Mouse (Mus musculus) heart, adult 2 months (tissue): ENCODE results near the gene Sdhaf4.
A peak's percentile ranks its signal among the peaks of the same experiment; 100 is the strongest.

ENCODE experiments used
- CTCF ChIP-seq: fragments of 200-600 bp; IDR thresholded peaks from 2 replicates; pipeline ENCODE4 v1.8.1; 2022; ENCODE audit warnings: antibody characterized with exemption, mild to moderate bottlenecking, moderate library complexity
- EP300 ChIP-seq: fragments of 200-500 bp; IDR thresholded peaks from 2 replicates; pipeline ENCODE4 v1.6.1; 2011; ENCODE audit warnings: low read depth, low read length, control low read depth; ENCODE audit not compliant: insufficient read depth
- POLR2A ChIP-seq: fragments of 200-500 bp; IDR thresholded peaks from 2 replicates; pipeline ENCODE4 v1.6.1; 2011; ENCODE audit warnings: mild to moderate bottlenecking, low read depth, low read length, control low read depth; ENCODE audit not compliant: insufficient read depth

GRCm38 (mm10) chr1:24005070-24005804, at the start of gene Sdhaf4:
- no peak for TF ChIP-seq CTCF
- TF ChIP-seq POLR2A, result peak; percentile 89
- TF ChIP-seq EP300, result no peak
